Mouse (Mus musculus) testis, adult 2 months (tissue): ENCODE measurements around the gene Enho.

Source experiments
- CTCF ChIP-seq: fragments of 200-500 bp; IDR thresholded peaks from 2 replicates; pipeline ENCODE4 v1.5.1; 2012; ENCODE audit warnings: low read depth, mild to moderate bottlenecking, inconsistent platforms, low read length, moderate library complexity; ENCODE audit not compliant: control insufficient read depth, insufficient read depth, insufficient replicate concordance
- POLR2A ChIP-seq: fragments of 200-500 bp; IDR thresholded peaks from 2 replicates; pipeline ENCODE4 v1.6.1; 2012; ENCODE audit warnings: low read depth, mild to moderate bottlenecking, inconsistent platforms, low read length, moderate library complexity; ENCODE audit not compliant: control insufficient read depth

- no peak for TF ChIP-seq CTCF
- no peak for TF ChIP-seq POLR2A
Observed at GRCm38 (mm10) chr4:41664533-41664932, 24.4 kb upstream of the Enho start.
